Mouse (Mus musculus) telencephalon, adult 2 months (tissue): ENCODE measurements at regions not wholly inside any gene's neighbourhood (a gene's known extent, or its start where the extent isn't known, plus 50 kb on each side); places are given as distances from the start of the nearest gene placed in this dataset.
A peak's percentile ranks its signal among the peaks of the same experiment; 100 is the strongest.

Source experiments
- DNase-seq: peaks from one replicate; pipeline ENCODE4 v3.0.0-alpha.2; 2011; ENCODE audit warnings: low read depth, low spot score

DNA sequence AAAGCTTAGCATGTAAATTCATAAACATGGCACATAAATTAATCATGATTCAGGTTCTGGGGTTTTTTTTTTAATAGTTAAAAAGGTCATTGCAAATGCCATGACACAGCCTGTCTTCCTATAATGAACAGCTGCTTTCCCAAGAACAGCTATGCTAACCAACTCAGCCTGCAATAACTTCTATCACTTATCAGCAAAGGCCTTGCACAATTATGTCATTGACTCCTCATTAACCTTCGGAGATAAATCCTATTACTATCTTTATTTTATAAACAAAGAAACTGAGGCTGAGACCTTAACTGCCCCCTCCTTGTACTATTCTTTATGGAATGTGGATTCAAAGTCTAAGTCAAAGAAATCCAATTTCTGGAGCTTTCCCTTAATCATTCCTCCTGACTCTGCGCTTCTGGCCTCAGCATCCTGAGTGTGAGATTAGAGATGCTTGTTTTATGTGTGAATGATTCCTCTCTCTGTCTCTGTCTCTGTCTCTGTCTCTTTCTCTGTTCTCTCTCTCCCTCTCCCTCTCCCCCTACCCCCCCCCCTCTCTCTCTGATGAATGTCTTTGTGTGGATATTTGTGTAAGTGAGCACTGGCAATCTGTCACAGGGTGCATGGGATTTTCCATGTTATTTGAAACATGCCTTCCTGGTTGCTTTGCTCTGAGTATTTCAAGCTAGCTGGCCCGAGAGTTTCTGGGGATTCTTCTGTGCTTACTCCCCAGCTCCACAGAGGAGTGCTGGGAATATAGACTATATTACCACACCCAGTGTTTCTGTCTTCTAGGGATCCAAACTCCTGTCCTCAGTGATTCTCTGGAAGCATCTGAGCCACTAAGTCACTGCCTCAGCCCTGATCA is 243.1 kb upstream of the Il12b start:
- DNase-seq = no peak

- DNase-seq = no peak
Measured at GRCm38 (mm10) chr11:44158236-44158635, 241.6 kb upstream of the Il12b start.

GRCm38 (mm10) chr11:44161734-44162418 is 238.0 kb upstream of the Il12b start:
- DNase-seq = no peak

DNA sequence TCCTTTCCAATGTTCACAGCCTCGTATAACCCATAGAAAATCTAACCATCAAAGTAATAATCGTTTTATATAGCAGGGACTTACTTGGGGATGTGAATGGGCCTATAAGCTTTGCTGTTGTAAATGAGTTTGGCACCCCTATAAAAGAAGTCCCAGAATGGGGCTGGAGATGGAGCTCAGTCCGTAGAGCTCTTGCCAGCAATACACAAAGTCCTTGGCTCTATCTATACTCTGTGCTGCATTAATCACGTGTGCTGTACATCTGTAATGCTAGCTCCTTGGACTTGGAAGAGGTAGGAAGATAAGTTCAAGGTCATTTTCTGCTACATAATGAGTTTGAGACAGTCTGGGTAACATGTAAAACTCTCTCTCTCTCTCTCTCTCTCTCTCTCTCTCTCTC is 236.8 kb upstream of the Il12b start:
- no peak for DNase-seq

DNA sequence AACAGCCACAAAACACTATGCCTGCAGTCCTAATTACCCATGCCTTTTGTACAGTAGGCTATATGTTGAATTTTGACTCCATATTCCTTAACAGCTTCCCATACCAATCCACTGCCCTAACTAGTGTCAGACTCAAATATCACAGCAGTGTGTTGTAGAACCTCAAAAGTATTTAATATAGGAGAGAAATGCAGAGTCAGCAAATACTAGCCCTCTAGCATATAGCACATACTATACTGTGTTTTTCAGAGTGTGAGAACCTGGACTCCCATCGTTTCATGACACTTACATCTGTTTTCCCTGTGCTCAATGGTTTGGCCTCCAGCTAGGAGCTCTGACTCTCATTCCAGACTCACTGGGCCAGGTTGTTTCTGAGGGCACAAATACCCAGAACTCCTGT is 236.1 kb upstream of the Il12b start:
- DNase-seq = no peak

DNA sequence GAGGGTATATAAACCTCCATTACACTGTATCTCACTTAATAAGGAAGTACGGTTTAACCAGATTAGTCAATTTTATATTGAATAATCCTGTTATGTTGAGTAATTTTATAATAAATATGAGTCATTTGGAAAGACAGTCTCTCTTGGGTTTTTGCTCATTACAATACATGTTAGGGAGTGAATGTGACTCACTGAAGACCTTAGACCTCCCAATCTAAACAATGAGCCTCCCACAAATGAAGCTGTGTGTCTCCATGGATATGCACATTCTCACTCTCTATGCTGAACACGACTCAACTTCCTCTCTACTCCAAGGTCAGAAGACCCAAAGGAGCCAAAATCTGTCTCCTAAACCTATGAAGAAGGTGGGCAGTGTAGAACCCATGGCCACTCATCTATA is 235.7 kb upstream of the Il12b start:
- no peak for DNase-seq

DNA sequence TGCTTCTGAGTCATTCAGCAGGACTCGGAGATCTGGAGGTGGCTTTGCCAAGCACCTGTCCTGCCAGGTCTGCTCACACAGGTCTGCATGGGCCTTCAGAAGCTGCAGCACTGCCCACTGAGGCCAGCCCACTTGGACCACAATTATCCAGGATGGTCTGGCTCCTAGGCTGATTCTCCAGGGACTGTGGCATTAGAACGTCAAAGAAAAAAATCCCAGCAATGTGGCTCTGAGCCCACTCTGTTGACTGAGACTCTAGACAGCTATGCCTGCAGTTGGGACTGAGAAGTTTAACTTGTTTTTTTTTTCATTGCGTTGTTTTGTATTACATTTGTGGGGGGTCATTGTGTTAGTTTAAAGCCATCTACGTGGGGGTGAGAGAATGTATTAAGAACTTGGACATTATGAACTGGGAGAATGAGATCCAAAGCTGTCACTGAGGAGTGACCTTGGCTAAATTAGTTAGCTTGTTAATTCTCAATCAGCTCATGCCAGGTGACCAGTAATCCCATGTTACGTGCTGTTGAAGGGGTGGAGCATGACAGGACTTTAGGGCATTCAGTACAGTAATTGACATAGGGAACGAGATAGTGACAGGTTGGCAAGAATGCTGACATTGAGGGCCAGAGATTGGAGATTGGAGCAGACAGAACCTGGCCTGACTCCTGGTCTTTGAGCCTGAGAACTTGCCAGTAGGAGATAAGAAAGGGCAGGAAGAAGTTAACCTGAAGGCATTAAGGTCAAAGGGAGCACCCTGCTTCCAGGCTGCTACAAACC is 232.0 kb upstream of the Il12b start:
- no peak for DNase-seq

DNA sequence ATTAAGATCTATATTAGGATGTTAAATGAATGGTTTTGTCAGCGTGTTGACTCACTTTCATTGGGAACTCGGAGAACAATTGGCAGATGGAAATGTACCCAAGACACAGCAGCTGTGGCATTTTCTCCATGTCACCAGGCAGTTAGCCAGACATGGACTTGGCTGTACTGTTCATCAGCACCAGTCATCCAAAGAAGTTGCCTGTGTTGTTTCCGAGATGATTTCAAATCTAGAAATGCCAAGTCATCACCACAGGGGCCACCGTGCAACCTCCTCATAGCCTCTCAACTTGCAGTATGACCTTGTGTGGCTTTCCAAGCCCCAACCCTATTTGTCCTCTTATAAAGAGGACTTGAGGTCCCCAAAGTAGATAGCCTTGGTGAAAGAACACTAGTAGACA is 227.4 kb upstream of the Il12b start:
- no peak for DNase-seq

GRCm38 (mm10) chr11:44173196-44173595 is 226.7 kb upstream of the Il12b start:
- no peak for DNase-seq

- no peak for DNase-seq
Measured at GRCm38 (mm10) chr11:44174548-44174947, 225.3 kb upstream of the Il12b start.

DNA sequence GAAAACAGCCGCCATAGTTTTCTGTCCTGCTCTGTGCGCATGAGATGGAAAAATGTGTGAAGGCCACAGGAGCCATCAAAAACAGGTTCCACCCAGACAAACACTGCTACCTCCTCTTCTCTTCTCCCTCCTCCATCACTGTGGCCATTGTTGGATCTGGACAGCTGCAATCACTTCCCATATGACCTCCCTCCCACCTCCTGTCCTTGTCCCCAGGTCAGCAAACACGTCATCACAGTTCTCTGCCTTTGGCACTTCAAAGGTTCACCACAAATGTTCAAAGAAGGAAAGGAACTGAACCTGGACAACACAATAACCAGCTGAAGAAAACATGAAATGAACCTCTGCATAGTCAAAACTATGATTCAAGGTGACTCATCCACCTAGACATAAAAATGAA is 220.2 kb upstream of the Il12b start:
- no peak for DNase-seq

DNA sequence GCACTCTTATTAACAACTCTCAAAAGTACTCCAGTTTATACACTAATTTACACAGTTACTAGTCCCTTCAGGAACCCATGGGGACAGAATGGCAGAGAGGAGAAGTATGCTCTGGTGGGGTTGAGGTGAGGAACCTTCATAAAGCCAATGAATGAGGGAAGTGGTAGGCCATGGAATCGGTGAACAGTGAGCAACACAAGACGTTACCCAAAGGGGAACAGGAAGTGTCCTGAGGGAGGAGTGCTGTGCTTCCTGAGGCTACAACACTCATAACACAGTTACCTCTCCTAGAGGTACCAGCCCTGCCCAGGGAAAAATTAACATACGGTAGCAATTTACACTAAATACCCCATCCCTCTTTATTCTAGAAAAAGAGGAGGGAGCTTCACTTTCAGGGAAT is 216.0 kb upstream of the Il12b start:
- DNase-seq = no peak

DNA sequence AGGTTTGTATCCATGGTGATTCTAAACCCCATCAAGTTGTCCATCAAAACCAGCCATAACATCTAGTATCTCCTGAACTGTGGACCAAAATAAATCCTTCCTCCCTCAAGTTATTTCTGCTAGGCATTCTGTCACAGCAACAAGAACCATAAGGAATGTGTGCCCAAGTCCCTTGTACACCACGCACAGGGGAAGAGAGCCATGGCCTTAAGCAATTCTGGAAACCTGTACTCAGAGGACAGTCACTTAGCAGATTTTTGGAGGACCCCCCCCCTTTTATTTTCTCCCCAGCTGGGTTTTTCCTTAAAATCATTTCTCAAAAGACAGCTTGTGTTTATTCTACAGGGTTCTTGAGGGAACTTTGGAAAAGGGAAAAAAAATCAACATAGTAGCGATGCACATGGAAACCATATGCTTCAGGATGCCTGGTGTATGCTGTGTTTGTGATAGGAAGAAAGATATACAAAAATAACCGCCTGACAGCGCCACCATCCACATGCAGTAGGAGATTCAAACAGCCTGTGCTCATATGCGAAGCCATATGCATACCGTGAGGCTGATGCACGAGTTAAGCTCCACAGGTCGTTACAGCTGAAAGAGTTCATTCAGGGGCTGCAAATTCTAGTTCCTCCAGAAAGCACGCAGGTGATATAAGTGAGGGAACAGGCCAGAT is 214.5 kb upstream of the Il12b start:
- peak; percentile 36 for DNase-seq

- DNase-seq = no peak
Measured at GRCm38 (mm10) chr11:44188202-44188601, 211.7 kb upstream of the Il12b start.

DNA sequence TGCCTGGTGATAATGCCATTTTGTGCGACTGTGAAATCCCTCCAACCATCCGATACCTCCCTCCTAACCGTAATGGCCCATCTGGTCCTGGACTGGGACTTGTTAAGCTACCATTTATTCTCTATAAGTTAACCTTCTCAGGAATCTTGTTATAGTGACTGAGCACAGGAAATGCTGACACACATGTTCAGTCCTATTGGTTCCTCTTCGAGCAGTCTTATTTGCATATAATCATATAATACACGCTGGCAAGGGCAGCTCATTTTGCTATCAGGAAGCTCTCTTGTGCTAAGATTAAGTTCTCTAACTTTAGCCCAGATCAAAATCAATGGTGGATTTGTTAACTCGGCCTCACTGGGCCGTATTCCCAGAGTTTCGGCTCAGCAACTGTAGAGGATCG is 206.1 kb upstream of the Il12b start:
- DNase-seq = no peak

DNA sequence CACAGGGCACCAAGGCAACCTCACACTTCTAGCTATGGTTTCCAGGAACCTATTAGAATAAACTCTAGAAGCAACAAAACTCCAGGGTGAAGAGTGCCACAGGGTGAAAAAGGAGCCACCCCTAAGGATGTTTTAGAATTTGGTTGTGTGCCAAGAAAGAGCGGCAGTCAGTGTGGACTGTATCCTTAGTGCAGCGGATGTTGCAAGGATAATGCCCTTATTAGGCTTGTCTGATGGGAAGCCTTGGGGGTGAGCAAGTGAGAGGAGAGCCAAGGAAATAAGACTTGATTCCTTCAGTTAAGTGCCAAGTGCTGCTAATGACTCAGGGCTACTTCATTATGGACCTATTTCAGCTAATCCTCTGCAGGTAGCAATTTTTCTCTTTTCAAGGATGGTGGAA is 197.1 kb upstream of the Il12b start:
- no peak for DNase-seq

DNA sequence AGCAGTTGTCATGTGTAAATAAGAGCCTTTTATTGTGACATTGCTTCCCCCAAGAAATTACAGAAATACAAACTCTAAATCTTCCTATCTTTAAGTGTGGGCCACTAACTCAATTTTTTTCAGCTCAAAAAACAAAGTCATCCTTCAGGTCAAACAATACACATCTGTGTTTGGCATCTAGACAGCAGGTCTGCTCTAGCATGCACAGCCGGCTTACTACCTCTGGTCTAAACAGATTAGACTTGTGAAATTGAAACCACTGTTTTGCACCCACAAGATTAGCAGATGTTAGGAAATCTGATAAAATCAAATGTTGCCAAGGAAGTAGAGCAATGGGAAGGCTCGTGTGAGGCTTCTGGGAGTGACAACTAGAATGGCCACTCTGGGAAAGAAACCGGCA is 195.5 kb upstream of the Il12b start:
- DNase-seq = no peak

DNA sequence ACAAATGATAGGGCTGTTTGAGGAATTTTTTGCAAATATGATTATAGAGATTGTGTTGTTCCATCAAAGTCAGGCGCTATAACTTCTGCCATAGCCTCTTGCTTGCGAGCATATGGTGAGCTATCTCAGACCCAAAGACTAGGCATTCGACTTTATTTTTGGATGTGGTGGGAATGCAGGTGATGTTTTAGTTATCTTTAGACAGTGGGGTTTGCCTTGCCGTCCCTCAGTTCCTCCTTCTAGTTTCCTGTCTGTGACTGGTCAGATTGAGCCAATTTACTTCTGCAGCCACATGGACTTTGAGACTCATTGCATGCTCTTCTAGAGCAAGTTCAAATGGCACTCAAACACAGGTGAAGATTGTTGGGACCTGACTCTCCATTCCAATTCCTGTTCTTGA is 193.0 kb upstream of the Il12b start:
- no peak for DNase-seq

DNA sequence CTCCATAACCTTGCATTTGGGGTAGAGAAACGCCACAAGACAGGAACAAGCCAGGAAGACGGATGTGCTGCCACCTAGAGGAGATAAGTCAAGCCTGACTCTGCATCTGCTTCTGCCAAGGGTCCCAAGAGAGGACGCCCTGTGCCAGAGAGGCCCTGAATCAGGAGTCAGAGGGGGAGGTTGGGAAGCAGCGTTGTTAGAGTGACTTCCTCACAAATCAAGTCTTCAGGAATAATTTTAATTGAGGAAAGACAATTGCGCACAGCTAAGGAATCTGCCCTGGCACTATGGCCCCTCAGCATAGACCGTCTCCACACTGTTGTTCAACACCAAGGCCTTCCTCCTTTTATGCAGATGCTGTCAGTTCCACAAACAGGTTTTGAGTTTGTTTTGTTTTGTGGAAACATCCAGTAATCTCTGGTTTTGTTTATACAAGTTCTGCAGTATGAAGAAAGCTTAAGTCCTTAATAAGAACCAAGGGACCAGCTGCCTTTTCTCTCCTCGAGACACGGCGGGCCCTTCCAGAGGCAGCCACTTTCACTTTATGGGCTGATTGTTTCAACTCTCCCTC is 187.9 kb upstream of the Il12b start:
- no peak for DNase-seq

- no peak for DNase-seq
Measured at GRCm38 (mm10) chr11:44214095-44214494, 185.8 kb upstream of the Il12b start.

- no peak for DNase-seq
Measured at GRCm38 (mm10) chr11:44216346-44216745, 183.5 kb upstream of the Il12b start.

GRCm38 (mm10) chr11:44219971-44220370 is 179.9 kb upstream of the Il12b start:
- DNase-seq = no peak
